ENCODE assay signal across 18 mouse cellular contexts in the genomic region with DNA sequence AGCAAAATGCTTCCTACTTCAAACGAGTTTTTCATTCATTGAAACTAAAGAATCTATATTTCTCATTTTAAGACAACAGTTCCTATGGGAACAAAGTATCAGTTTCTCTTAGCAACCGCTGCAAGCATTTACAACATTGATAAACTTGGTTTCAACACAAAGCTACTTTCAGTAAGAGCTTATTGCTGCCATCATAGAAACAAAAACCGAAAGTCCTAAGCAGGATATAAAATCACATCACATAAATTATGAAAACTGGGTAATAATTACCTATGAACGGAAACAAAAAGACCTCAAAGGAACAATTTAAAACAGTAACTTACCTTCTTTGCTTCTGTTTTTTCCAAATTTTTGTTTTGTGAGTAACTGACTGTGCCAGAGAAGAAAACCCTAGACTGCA.
"Had no signal": no experiment of that assay in that cellular context is flagged by ENCODE, and none has a peak within 500 bp of the region (broad histone marks: within the 10 kb centered on the region; RNA-seq: fewer than 3 reads in every experiment).

No protein-coding gene starts in this region.

- H3K36me3 ChIP-seq: liver, embryonic 15.5 days; lung, embryonic 15.5 days; midbrain, embryonic 10.5 days; midbrain, embryonic 12.5 days; neural tube, embryonic 12.5 days; stomach, embryonic 15.5 days had no signal

- ATAC-seq: liver, postnatal 0 days; midbrain, embryonic 16.5 days had no signal

- DNase-seq: liver, postnatal 0 days; lung, adult 2 months; lung, postnatal 10 days; lung, postnatal 4 days; midbrain, embryonic 14.5 days; right cerebral cortex, postnatal 25 days; right cerebral cortex, postnatal 4 days; spleen, adult 18-20 months; thymus, adult 2 months; thymus, postnatal 25 days; thymus, postnatal 4 days had no signal

- H3K27me3 ChIP-seq: liver, embryonic 15.5 days; lung, embryonic 15.5 days; midbrain, embryonic 12.5 days; neural tube, embryonic 12.5 days; stomach, embryonic 15.5 days had no signal
